ENCODE assay signal across 8 mouse cellular contexts in genomic region chr10:39659411-39660268, GRCm38 (mm10). TPM values are rescaled to one million over a fixed set of nuclear protein-coding genes. Genes with fewer than 3 reads are reported as not detected.
DNase-seq lines count a peak whose midpoint lies in the region; ATAC-seq and TF ChIP-seq lines count a peak whose summit lies in the region.

No protein-coding gene starts in this region.

- no peaks in the 10 kb centered on the region for H3K27me3 ChIP-seq in kidney, adult 2 months (replicated peaks; ENCODE audit: control insufficient read depth, insufficient read depth, low read length)
- no peaks in the 10 kb centered on the region for H3K27me3 ChIP-seq in lung, embryonic 16.5 days (ENCODE audit: control insufficient read depth, insufficient read depth, low read depth, low read length)

- peak overlapping the region; percentile 30 for H3K4me2 ChIP-seq in lung, embryonic 16.5 days (ENCODE audit: low read depth, low read length)

- peak overlapping the region; percentile 28; the same call in 1 of the 2 replicates for H3K9ac ChIP-seq in lung, embryonic 16.5 days (ENCODE audit: low read length)

- peaks cover 22% of the 10 kb centered on the region for H3K4me1 ChIP-seq in kidney, adult 2 months (ENCODE audit: control insufficient read depth, insufficient read depth, low read length)
- peaks cover 43% of the 10 kb centered on the region for H3K4me1 ChIP-seq in lung, embryonic 16.5 days (replicated peaks; ENCODE audit: control insufficient read depth, insufficient read depth, low read length)

- WGBS in kidney, adult 2 months = 15% methylated on average over 11 of the region's 11 CpGs
- WGBS in lung, embryonic 16.5 days = 5% methylated on average over 11 of the region's 11 CpGs

- TF ChIP-seq CTCF in kidney, adult 2 months (conservative IDR thresholded peaks at IDR 0.05; ENCODE audit: insufficient read depth, insufficient read length, low read depth, low read length) = no peak

- H3K4me3 ChIP-seq in kidney, adult 2 months (ENCODE audit: insufficient read depth, low read depth, low read length) = no peak overlapping the region
- H3K4me3 ChIP-seq in lung, embryonic 16.5 days (ENCODE audit: low read length) = no peak overlapping the region; the same call in 1 of the 2 replicates

- H3K36me3 ChIP-seq in kidney, adult 2 months (ENCODE audit: control insufficient read depth, insufficient read depth, low read length) = no peaks in the 10 kb centered on the region; the same call in 1 of the 2 replicates
- no peaks in the 10 kb centered on the region for H3K36me3 ChIP-seq in lung, embryonic 16.5 days (ENCODE audit: control insufficient read depth, insufficient read depth, low read length)

- H3K27ac ChIP-seq in kidney, adult 2 months (ENCODE audit: insufficient read depth, low read depth, low read length) = peak overlapping the region; percentile 56
- peak overlapping the region; percentile 96 for H3K27ac ChIP-seq in lung, embryonic 16.5 days (ENCODE audit: low read length)

- DNase-seq in layer of hippocampus, adult 11-12 months (ENCODE audit: low spot score) = peak; percentile 37
- DNase-seq in layer of hippocampus, adult 18-20 months (ENCODE audit: low spot score in 2 of 2) = no peak
- DNase-seq in embryo, embryonic 11 days = peak; percentile 80
- DNase-seq in heart, adult 8-10 months (ENCODE audit: low spot score) = peak; percentile 67
- peak; percentile 73 for DNase-seq in kidney, adult 2 months
- DNase-seq in retina, embryonic 14.5 days (ENCODE audit: low spot score) = peak; percentile 57
- no peak for DNase-seq in natural killer cell, adult 2 months (ENCODE audit: low spot score in 2 of 2)

- ATAC-seq in lung, embryonic 16.5 days (ENCODE audit: low read depth) = peak; percentile 88

- no peaks in the 10 kb centered on the region for H3K9me3 ChIP-seq in lung, embryonic 16.5 days (ENCODE audit: control insufficient read depth, low read length)

- no peak for TF ChIP-seq POLR2A in kidney, adult 2 months (IDR thresholded peaks at IDR 0.05; ENCODE audit: low read depth, low read length)

RNA-seq across cellular contexts. Expression of gene Traf3ip2, which starts 46.9 kb away (rescaled TPM):
- total RNA-seq in layer of hippocampus, adult 18-20 months (2021) = 1 to 10 TPM; 1.5 to 2.1 TPM
- total RNA-seq in heart, adult 8-10 months (2022) = 1 to 10 TPM; 5.3 to 7.3 (median 6.0) TPM
- 10.4 and 12.8 TPM in 2 replicates for polyA plus RNA-seq in kidney, adult 2 months (2012; rRNA removed)
- 34.2 and 37.9 TPM in 2 replicates for polyA plus RNA-seq in lung, embryonic 16.5 days (2015; fragmentation: Nextera tagmentation; extraction: Ambion mirVana)

Comparison
In these comparisons a context has a peak if more than half of its experiments do, and no peak if none do; other contexts are left out.
1. DNase-seq: peak in layer of hippocampus, adult 11-12 months (single experiment), embryo, embryonic 11 days (single experiment), heart, adult 8-10 months (single experiment), kidney, adult 2 months (single experiment) and retina, embryonic 14.5 days (single experiment); none in layer of hippocampus, adult 18-20 months (0 of 2) and natural killer cell, adult 2 months (0 of 2).